Comparison of ENCODE assay signal across 18 mouse cellular contexts in the genomic region with DNA sequence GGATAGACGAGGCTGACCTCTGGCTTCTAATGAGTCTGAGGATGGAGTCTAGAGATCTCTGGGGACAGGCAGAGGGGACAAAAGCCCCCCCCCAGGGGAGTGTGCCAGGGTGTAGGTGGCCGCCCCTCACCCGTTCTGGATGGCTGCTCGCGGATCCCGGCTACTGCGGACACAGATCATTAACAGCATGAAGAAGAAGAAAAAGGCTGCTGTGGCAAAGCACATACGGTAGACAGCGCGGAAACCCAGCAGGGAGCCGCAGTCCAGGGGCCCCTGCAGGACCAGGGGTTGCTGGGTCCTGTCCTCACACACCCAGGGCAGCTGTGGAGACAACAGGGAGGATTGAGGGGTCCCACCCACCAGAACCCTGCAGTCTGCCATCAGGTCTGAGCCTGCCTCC. TPM values are rescaled to one million over a fixed set of nuclear protein-coding genes. Genes with fewer than 3 reads are reported as not detected.
DNase-seq lines count a peak whose midpoint lies in the region; ATAC-seq and TF ChIP-seq lines count a peak whose summit lies in the region.
"Had no signal": no experiment of that assay in that cellular context is flagged by ENCODE, and none has a peak within 500 bp of the region (broad histone marks: within the 10 kb centered on the region; RNA-seq: fewer than 3 reads in every experiment).

No protein-coding gene starts in this region.

- H3K4me2 ChIP-seq in forebrain, embryonic 11.5 days (ENCODE audit: low read depth, low read length, severe bottlenecking) = no peak overlapping the region
- no peak overlapping the region for H3K4me2 ChIP-seq in forebrain, embryonic 16.5 days (ENCODE audit: low read length)
- peak overlapping the region; percentile 14; the same call in 1 of the 2 replicates for H3K4me2 ChIP-seq in hindbrain, embryonic 15.5 days
- no peak overlapping the region for H3K4me2 ChIP-seq in hindbrain, postnatal 0 days (ENCODE audit: low read depth, low read length)
- no peak overlapping the region for H3K4me2 ChIP-seq in midbrain, embryonic 11.5 days
- no peak overlapping the region for H3K4me2 ChIP-seq in midbrain, embryonic 16.5 days (ENCODE audit: low read length)
- 0 out of 2 replicates have a peak overlapping the region, but pooled peaks have one; percentile 15 for H3K4me2 ChIP-seq in midbrain, embryonic 13.5 days (replicated peaks)
- H3K4me2 ChIP-seq: embryonic facial prominence, embryonic 12.5 days; liver, embryonic 11.5 days; lung, embryonic 14.5 days had no signal

- TF ChIP-seq CTCF in hindbrain, postnatal 0 days (IDR thresholded peaks at IDR 0.05; ENCODE audit: low read depth) = no peak

- H3K36me3 ChIP-seq in forebrain, embryonic 11.5 days (ENCODE audit: control insufficient read depth, insufficient read depth, low read length) = peaks cover 7% of the 10 kb centered on the region; the same call in 1 of the 2 replicates
- peaks cover 13% of the 10 kb centered on the region; the same call in 1 of the 2 replicates for H3K36me3 ChIP-seq in forebrain, embryonic 16.5 days (ENCODE audit: control insufficient read depth, insufficient read depth)
- H3K36me3 ChIP-seq in hindbrain, embryonic 15.5 days = peaks cover 12% of the 10 kb centered on the region; the same call in 1 of the 2 replicates
- no peaks in the 10 kb centered on the region for H3K36me3 ChIP-seq in hindbrain, postnatal 0 days (ENCODE audit: insufficient read depth, low read length)
- peaks cover 3% of the 10 kb centered on the region for H3K36me3 ChIP-seq in midbrain, embryonic 11.5 days (ENCODE audit: control insufficient read depth, insufficient read depth, low read length)
- H3K36me3 ChIP-seq in midbrain, embryonic 16.5 days (ENCODE audit: control insufficient read depth, insufficient read depth, low read length) = no peaks in the 10 kb centered on the region; the same call in 1 of the 2 replicates
- peaks cover 53% of the 10 kb centered on the region for H3K36me3 ChIP-seq in midbrain, embryonic 13.5 days

- no peak overlapping the region for H3K27ac ChIP-seq in forebrain, embryonic 11.5 days (ENCODE audit: low read depth, low read length)
- no peak overlapping the region for H3K27ac ChIP-seq in forebrain, embryonic 16.5 days (ENCODE audit: low read length)
- no peak overlapping the region for H3K27ac ChIP-seq in hindbrain, embryonic 15.5 days (replicated peaks)
- H3K27ac ChIP-seq in hindbrain, postnatal 0 days = no peak overlapping the region
- H3K27ac ChIP-seq in midbrain, embryonic 11.5 days (ENCODE audit: low read depth, low read length) = no peak overlapping the region
- no peak overlapping the region for H3K27ac ChIP-seq in midbrain, embryonic 16.5 days (ENCODE audit: low read length)
- no peak overlapping the region for H3K27ac ChIP-seq in midbrain, embryonic 13.5 days
- H3K27ac ChIP-seq: embryonic facial prominence, embryonic 12.5 days; gastrocnemius, adult 2 months; heart, adult 2 months; macrophage had no signal

- 28% methylated on average over 11 of the region's 11 CpGs for WGBS in forebrain, embryonic 11.5 days
- 23% methylated on average over 11 of the region's 11 CpGs for WGBS in forebrain, embryonic 16.5 days
- WGBS in hindbrain, embryonic 15.5 days = 26% methylated on average over 11 of the region's 11 CpGs
- 23% methylated on average over 11 of the region's 11 CpGs for WGBS in hindbrain, postnatal 0 days
- WGBS in midbrain, embryonic 11.5 days = 15% methylated on average over 11 of the region's 11 CpGs
- 20% methylated on average over 11 of the region's 11 CpGs for WGBS in midbrain, embryonic 16.5 days
- 16% methylated on average over 11 of the region's 11 CpGs for WGBS in midbrain, embryonic 13.5 days

- no peak for DNase-seq in forebrain, embryonic 11.5 days (ENCODE audit: low spot score)
- no peak for DNase-seq in hindbrain, postnatal 0 days (ENCODE audit: low spot score)
- no peak for DNase-seq in midbrain, embryonic 11.5 days (ENCODE audit: low spot score, missing footprints)
- DNase-seq in cerebellum, adult 11-12 months = no peak

- no peak overlapping the region for H3K4me3 ChIP-seq in forebrain, embryonic 11.5 days (ENCODE audit: low read depth, low read length)
- no peak overlapping the region for H3K4me3 ChIP-seq in forebrain, embryonic 16.5 days (replicated peaks; ENCODE audit: low read length)
- H3K4me3 ChIP-seq in hindbrain, embryonic 15.5 days = no peak overlapping the region
- no peak overlapping the region for H3K4me3 ChIP-seq in hindbrain, postnatal 0 days (ENCODE audit: low read length)
- H3K4me3 ChIP-seq in midbrain, embryonic 11.5 days (ENCODE audit: low read depth, low read length) = no peak overlapping the region
- H3K4me3 ChIP-seq in midbrain, embryonic 16.5 days (ENCODE audit: low read depth, low read length) = no peak overlapping the region
- no peak overlapping the region for H3K4me3 ChIP-seq in midbrain, embryonic 13.5 days (replicated peaks)
- H3K4me3 ChIP-seq: embryonic facial prominence, embryonic 12.5 days; gastrocnemius, adult 2 months; heart, adult 2 months had no signal

- peak overlapping the region; percentile 16; the same call in 1 of the 2 replicates for H3K9ac ChIP-seq in forebrain, embryonic 11.5 days (ENCODE audit: low read length)
- no peak overlapping the region for H3K9ac ChIP-seq in forebrain, embryonic 16.5 days (replicated peaks; ENCODE audit: low read depth, low read length)
- no peak overlapping the region for H3K9ac ChIP-seq in hindbrain, embryonic 15.5 days
- no peak overlapping the region for H3K9ac ChIP-seq in hindbrain, postnatal 0 days (replicated peaks; ENCODE audit: low read length)
- H3K9ac ChIP-seq in midbrain, embryonic 11.5 days (ENCODE audit: low read length) = no peak overlapping the region; the same call in 1 of the 2 replicates
- H3K9ac ChIP-seq in midbrain, embryonic 16.5 days (ENCODE audit: low read depth, low read length) = no peak overlapping the region
- H3K9ac ChIP-seq in midbrain, embryonic 13.5 days (replicated peaks) = peak overlapping the region; percentile 44
- H3K9ac ChIP-seq: embryonic facial prominence, embryonic 12.5 days; lung, embryonic 14.5 days had no signal

- ATAC-seq in forebrain, embryonic 11.5 days (replicated peaks; ENCODE audit: low FRiP score) = no peak
- no peak for ATAC-seq in forebrain, embryonic 16.5 days
- ATAC-seq in hindbrain, embryonic 15.5 days (ENCODE audit: low FRiP score, low read depth) = 0 out of 2 replicates have a peak, but pooled peaks have one; percentile 24
- no peak for ATAC-seq in hindbrain, postnatal 0 days
- peak; percentile 24; the same call in 1 of the 2 replicates for ATAC-seq in midbrain, embryonic 11.5 days (ENCODE audit: low FRiP score)
- no peak for ATAC-seq in midbrain, embryonic 16.5 days
- ATAC-seq in midbrain, embryonic 13.5 days = peak; percentile 18; the same call in 1 of the 2 replicates
- ATAC-seq: Patski had no signal

- H3K27me3 ChIP-seq in forebrain, embryonic 11.5 days (ENCODE audit: control insufficient read depth, insufficient read depth, low read length) = no peaks in the 10 kb centered on the region
- no peaks in the 10 kb centered on the region for H3K27me3 ChIP-seq in forebrain, embryonic 16.5 days (replicated peaks; ENCODE audit: control insufficient read depth, insufficient read depth, low read length)
- no peaks in the 10 kb centered on the region for H3K27me3 ChIP-seq in hindbrain, embryonic 15.5 days
- H3K27me3 ChIP-seq in hindbrain, postnatal 0 days (ENCODE audit: insufficient read depth, low read length) = no peaks in the 10 kb centered on the region
- no peaks in the 10 kb centered on the region for H3K27me3 ChIP-seq in midbrain, embryonic 11.5 days (ENCODE audit: control insufficient read depth, insufficient read depth, low read length)
- H3K27me3 ChIP-seq in midbrain, embryonic 16.5 days (ENCODE audit: control insufficient read depth, insufficient read depth, low read depth, low read length) = no peaks in the 10 kb centered on the region
- H3K27me3 ChIP-seq in midbrain, embryonic 13.5 days = no peaks in the 10 kb centered on the region
- H3K27me3 ChIP-seq: embryonic facial prominence, embryonic 12.5 days; Patski had no signal

- no peaks in the 10 kb centered on the region for H3K9me3 ChIP-seq in forebrain, embryonic 11.5 days (ENCODE audit: control insufficient read depth, low read length)
- H3K9me3 ChIP-seq in forebrain, embryonic 16.5 days (ENCODE audit: control insufficient read depth, low read length) = no peaks in the 10 kb centered on the region
- no peaks in the 10 kb centered on the region for H3K9me3 ChIP-seq in hindbrain, embryonic 15.5 days
- no peaks in the 10 kb centered on the region for H3K9me3 ChIP-seq in hindbrain, postnatal 0 days (ENCODE audit: low read length)
- no peaks in the 10 kb centered on the region for H3K9me3 ChIP-seq in midbrain, embryonic 11.5 days (ENCODE audit: control insufficient read depth, low read length)
- no peaks in the 10 kb centered on the region for H3K9me3 ChIP-seq in midbrain, embryonic 16.5 days (replicated peaks; ENCODE audit: control insufficient read depth, low read length, poor library complexity, severe bottlenecking)
- no peaks in the 10 kb centered on the region for H3K9me3 ChIP-seq in midbrain, embryonic 13.5 days
- H3K9me3 ChIP-seq: embryonic facial prominence, embryonic 12.5 days had no signal

- 0 out of 2 replicates have a peak, but pooled peaks cover 5% of the 10 kb centered on the region for H3K4me1 ChIP-seq in forebrain, embryonic 11.5 days (replicated peaks; ENCODE audit: control insufficient read depth, insufficient read depth, low read length)
- H3K4me1 ChIP-seq in forebrain, embryonic 16.5 days (replicated peaks; ENCODE audit: control insufficient read depth, insufficient read depth, low read length) = peaks cover 10% of the 10 kb centered on the region
- H3K4me1 ChIP-seq in hindbrain, embryonic 15.5 days (replicated peaks) = peaks cover 15% of the 10 kb centered on the region
- no peaks in the 10 kb centered on the region; the same call in 1 of the 2 replicates for H3K4me1 ChIP-seq in hindbrain, postnatal 0 days (ENCODE audit: insufficient read depth, low read length)
- H3K4me1 ChIP-seq in midbrain, embryonic 11.5 days (ENCODE audit: control insufficient read depth, insufficient read depth, low read length) = peaks cover 9% of the 10 kb centered on the region
- peaks cover 8% of the 10 kb centered on the region for H3K4me1 ChIP-seq in midbrain, embryonic 16.5 days (ENCODE audit: control insufficient read depth, insufficient read depth, low read length)
- H3K4me1 ChIP-seq in midbrain, embryonic 13.5 days (replicated peaks) = peaks cover 25% of the 10 kb centered on the region

RNA-seq across cellular contexts. Expression of a gene that starts 14.9 kb away (rescaled TPM):
- polyA plus RNA-seq in forebrain, embryonic 11.5 days (2014; fragmentation: Nextera tagmentation; extraction: Ambion mirVana) = 83.4 and 86.8 TPM in 2 replicates
- 80.2 and 80.9 TPM in 2 replicates for polyA plus RNA-seq in forebrain, embryonic 16.5 days (2015; fragmentation: Nextera tagmentation; extraction: Ambion mirVana)
- polyA plus RNA-seq in hindbrain, embryonic 15.5 days (2015; fragmentation: Nextera tagmentation; extraction: Ambion mirVana) = 36.3 and 37.5 TPM in 2 replicates
- 17.1 and 18.7 TPM in 2 replicates for total RNA-seq in hindbrain, postnatal 0 days (2014; rRNA removed)
- polyA plus RNA-seq in hindbrain, postnatal 0 days (2015; fragmentation: Nextera tagmentation; extraction: Ambion mirVana) = 17.8 and 19.2 TPM in 2 replicates
- 44.0 and 50.9 TPM in 2 replicates for polyA plus RNA-seq in midbrain, embryonic 11.5 days (2014; fragmentation: Nextera tagmentation; extraction: Ambion mirVana)
- 29.6 and 39.9 TPM in 2 replicates for polyA plus RNA-seq in midbrain, embryonic 16.5 days (2015; fragmentation: Nextera tagmentation; extraction: Ambion mirVana)
- 67.2 and 70.8 TPM in 2 replicates for polyA plus RNA-seq in midbrain, embryonic 13.5 days (2015; fragmentation: Nextera tagmentation; extraction: Ambion mirVana)
- total RNA-seq: hematopoietic stem cell, adult 5-6 weeks had no signal
- polyA plus RNA-seq: macrophage had no signal

RNA-seq across cellular contexts. Expression of a gene that starts 41.9 kb away (rescaled TPM):
- 0.39 TPM in 1 of 2 replicates, not detected in the other for polyA plus RNA-seq in forebrain, embryonic 11.5 days (2014; fragmentation: Nextera tagmentation; extraction: Ambion mirVana)
- 0.09 and 0.20 TPM in 2 replicates for polyA plus RNA-seq in forebrain, embryonic 16.5 days (2015; fragmentation: Nextera tagmentation; extraction: Ambion mirVana)
- polyA plus RNA-seq in hindbrain, embryonic 15.5 days (2015; fragmentation: Nextera tagmentation; extraction: Ambion mirVana) = 1.1 and 1.3 TPM in 2 replicates
- total RNA-seq in hindbrain, postnatal 0 days (2014; rRNA removed) = 0.68 and 2.0 TPM in 2 replicates
- 1.3 and 1.8 TPM in 2 replicates for polyA plus RNA-seq in hindbrain, postnatal 0 days (2015; fragmentation: Nextera tagmentation; extraction: Ambion mirVana)
- not detected in 2 replicates for polyA plus RNA-seq in midbrain, embryonic 11.5 days (2014; fragmentation: Nextera tagmentation; extraction: Ambion mirVana)
- polyA plus RNA-seq in midbrain, embryonic 16.5 days (2015; fragmentation: Nextera tagmentation; extraction: Ambion mirVana) = 0.24 TPM in 1 of 2 replicates, not detected in the other
- 0.24 TPM in 1 of 2 replicates, not detected in the other for polyA plus RNA-seq in midbrain, embryonic 13.5 days (2015; fragmentation: Nextera tagmentation; extraction: Ambion mirVana)
- total RNA-seq: gastrocnemius, adult 2 months; heart, adult 2 months; hematopoietic stem cell, adult 5-6 weeks; layer of hippocampus, postnatal 25 days; left cerebral cortex, postnatal 4 days had no signal
- polyA plus RNA-seq: embryonic facial prominence, embryonic 12.5 days; heart, adult 2 months; liver, embryonic 11.5 days; lung, embryonic 14.5 days; macrophage had no signal

RNA-seq across cellular contexts. Expression of a gene that starts 44.3 kb away (rescaled TPM):
- polyA plus RNA-seq in forebrain, embryonic 11.5 days (2014; fragmentation: Nextera tagmentation; extraction: Ambion mirVana) = 10.7 and 10.9 TPM in 2 replicates
- polyA plus RNA-seq in forebrain, embryonic 16.5 days (2015; fragmentation: Nextera tagmentation; extraction: Ambion mirVana) = 106 and 143 TPM in 2 replicates
- 265 and 266 TPM in 2 replicates for polyA plus RNA-seq in hindbrain, embryonic 15.5 days (2015; fragmentation: Nextera tagmentation; extraction: Ambion mirVana)
- total RNA-seq in hindbrain, postnatal 0 days (2014; rRNA removed) = 122 and 131 TPM in 2 replicates
- polyA plus RNA-seq in hindbrain, postnatal 0 days (2015; fragmentation: Nextera tagmentation; extraction: Ambion mirVana) = 392 and 410 TPM in 2 replicates
- 16.7 and 18.6 TPM in 2 replicates for polyA plus RNA-seq in midbrain, embryonic 11.5 days (2014; fragmentation: Nextera tagmentation; extraction: Ambion mirVana)
- 257 and 308 TPM in 2 replicates for polyA plus RNA-seq in midbrain, embryonic 16.5 days (2015; fragmentation: Nextera tagmentation; extraction: Ambion mirVana)
- polyA plus RNA-seq in midbrain, embryonic 13.5 days (2015; fragmentation: Nextera tagmentation; extraction: Ambion mirVana) = 103 and 116 TPM in 2 replicates
- total RNA-seq: hematopoietic stem cell, adult 5-6 weeks had no signal

RNA-seq across cellular contexts. Expression of a gene that starts 44.3 kb away (rescaled TPM):
- polyA plus RNA-seq in forebrain, embryonic 11.5 days (2014; fragmentation: Nextera tagmentation; extraction: Ambion mirVana) = not detected in 2 replicates
- 0.92 and 1.3 TPM in 2 replicates for polyA plus RNA-seq in forebrain, embryonic 16.5 days (2015; fragmentation: Nextera tagmentation; extraction: Ambion mirVana)
- polyA plus RNA-seq in hindbrain, embryonic 15.5 days (2015; fragmentation: Nextera tagmentation; extraction: Ambion mirVana) = 1.9 TPM in 2 replicates
- 4.5 and 6.8 TPM in 2 replicates for total RNA-seq in hindbrain, postnatal 0 days (2014; rRNA removed)
- 1.3 and 1.7 TPM in 2 replicates for polyA plus RNA-seq in hindbrain, postnatal 0 days (2015; fragmentation: Nextera tagmentation; extraction: Ambion mirVana)
- not detected in 2 replicates for polyA plus RNA-seq in midbrain, embryonic 11.5 days (2014; fragmentation: Nextera tagmentation; extraction: Ambion mirVana)
- polyA plus RNA-seq in midbrain, embryonic 16.5 days (2015; fragmentation: Nextera tagmentation; extraction: Ambion mirVana) = 1.1 and 1.5 TPM in 2 replicates
- polyA plus RNA-seq in midbrain, embryonic 13.5 days (2015; fragmentation: Nextera tagmentation; extraction: Ambion mirVana) = 0.58 and 0.59 TPM in 2 replicates
- total RNA-seq: heart, adult 2 months; hematopoietic stem cell, adult 5-6 weeks had no signal
- polyA plus RNA-seq: embryonic facial prominence, embryonic 12.5 days; liver, embryonic 11.5 days; lung, embryonic 14.5 days; macrophage; Patski had no signal

Comparison
In these comparisons a context has a peak if more than half of its experiments do, and no peak if none do; other contexts are left out.
1. ATAC-seq: peak in hindbrain, embryonic 15.5 days (single experiment), midbrain, embryonic 11.5 days (single experiment) and midbrain, embryonic 13.5 days (single experiment); none in forebrain, embryonic 11.5 days (single experiment), forebrain, embryonic 16.5 days (single experiment), hindbrain, postnatal 0 days (single experiment) and midbrain, embryonic 16.5 days (single experiment).
2. H3K4me2 ChIP-seq: peak in hindbrain, embryonic 15.5 days (single experiment) and midbrain, embryonic 13.5 days (single experiment); none in forebrain, embryonic 11.5 days (single experiment), forebrain, embryonic 16.5 days (single experiment), hindbrain, postnatal 0 days (single experiment), midbrain, embryonic 11.5 days (single experiment) and midbrain, embryonic 16.5 days (single experiment).
3. H3K9ac ChIP-seq: peak in forebrain, embryonic 11.5 days (single experiment) and midbrain, embryonic 13.5 days (single experiment); none in forebrain, embryonic 16.5 days (single experiment), hindbrain, embryonic 15.5 days (single experiment), hindbrain, postnatal 0 days (single experiment), midbrain, embryonic 11.5 days (single experiment) and midbrain, embryonic 16.5 days (single experiment).